Mouse (Mus musculus) heart, adult 2 months (tissue): Measurements from ENCODE around the gene Gm49321.

ENCODE experiments used
- CTCF ChIP-seq: fragments of 200-600 bp; IDR thresholded peaks from 2 replicates; pipeline ENCODE4 v1.8.1; 2022; ENCODE audit warnings: antibody characterized with exemption, mild to moderate bottlenecking, moderate library complexity
- EP300 ChIP-seq: fragments of 200-500 bp; IDR thresholded peaks from 2 replicates; pipeline ENCODE4 v1.6.1; 2011; ENCODE audit warnings: low read depth, low read length, control low read depth; ENCODE audit not compliant: insufficient read depth
- POLR2A ChIP-seq: fragments of 200-500 bp; IDR thresholded peaks from 2 replicates; pipeline ENCODE4 v1.6.1; 2011; ENCODE audit warnings: mild to moderate bottlenecking, low read depth, low read length, control low read depth; ENCODE audit not compliant: insufficient read depth

- TF ChIP-seq CTCF (no peak), POLR2A (no peak), EP300 (no peak)
Observed at GRCm38 (mm10) chr12:73930266-73930665, 7.2 kb upstream of the Gm49321 start.
